Mouse (Mus musculus) forebrain, embryonic 13.5 days (tissue): ENCODE data around the gene Avil. TPM values are rescaled to one million over a fixed set of nuclear protein-coding genes. Genes with fewer than 3 reads are reported as not detected.

ENCODE experiments used
- ATAC-seq: fragments of 200-750 bp; cut with Nextera tagmentation; 2 replicates; pipeline ENCODE4 v1.8.0; 2017
- H3K27ac ChIP-seq: fragments of 300-500 bp; sonication (generic); 2 replicates; pipeline ENCODE4 v1.5.1; 2015; ENCODE audit warnings: inconsistent platforms, mild to moderate bottlenecking, moderate library complexity
- H3K27me3 ChIP-seq: fragments of 300-500 bp; sonication (generic); 2 replicates; pipeline ENCODE4 v1.6.1; 2015; ENCODE audit warnings: mild to moderate bottlenecking, inconsistent platforms
- H3K36me3 ChIP-seq: fragments of 300-500 bp; sonication (generic); 2 replicates; pipeline ENCODE4 v1.6.1; 2015; ENCODE audit warnings: mild to moderate bottlenecking, inconsistent platforms; ENCODE audit not compliant: poor library complexity, severe bottlenecking
- H3K4me1 ChIP-seq: fragments of 300-500 bp; sonication (generic); 2 replicates; pipeline ENCODE4 v1.6.1; 2015; ENCODE audit warnings: inconsistent platforms
- H3K4me2 ChIP-seq: fragments of 300-500 bp; sonication (generic); 2 replicates; pipeline ENCODE4 v1.6.1; 2015; ENCODE audit warnings: inconsistent platforms, mild to moderate bottlenecking, moderate library complexity
- H3K4me3 ChIP-seq: fragments of 300-500 bp; sonication (generic); 2 replicates; pipeline ENCODE4 v1.5.1; 2015; ENCODE audit warnings: mild to moderate bottlenecking, inconsistent platforms
- H3K9ac ChIP-seq: fragments of 300-500 bp; sonication (generic); 2 replicates; pipeline ENCODE4 v1.6.1; 2015; ENCODE audit warnings: mild to moderate bottlenecking, inconsistent platforms
- H3K9me3 ChIP-seq: fragments of 300-500 bp; sonication (generic); replicated peaks from 2 replicates; pipeline ENCODE4 v1.6.1; 2016; ENCODE audit warnings: inconsistent platforms
- WGBS: fragments of 180-500 bp; shearing (Covaris S2); methylation state at CpG from one replicate; pipeline ENCODE4 v1.1.7; 2015; 5-methylcytosine and 5-hydroxymethylcytosine counted together
- microRNA counts: library from miRNA; unstranded; fragments of <30 nt; microRNA quantifications from one replicate; lab custom pipeline; 2016
- microRNA-seq: library from miRNA; unstranded; fragments of <30 nt; microRNA quantifications from one replicate; pipeline ENCODE4, GENCODE M21; 2016
- polyA plus RNA-seq: library from polyadenylated mRNA; unstranded; fragments of >200 nt; fragmentation: Nextera tagmentation; extraction: Ambion mirVana; gene quantifications from 2 replicates; pipeline ENCODE4 v1.2.1, GENCODE M21; 2015

Avil gene
- polyA plus RNA-seq, 1 experiment from 2014 or later = 0.19 TPM

DNA sequence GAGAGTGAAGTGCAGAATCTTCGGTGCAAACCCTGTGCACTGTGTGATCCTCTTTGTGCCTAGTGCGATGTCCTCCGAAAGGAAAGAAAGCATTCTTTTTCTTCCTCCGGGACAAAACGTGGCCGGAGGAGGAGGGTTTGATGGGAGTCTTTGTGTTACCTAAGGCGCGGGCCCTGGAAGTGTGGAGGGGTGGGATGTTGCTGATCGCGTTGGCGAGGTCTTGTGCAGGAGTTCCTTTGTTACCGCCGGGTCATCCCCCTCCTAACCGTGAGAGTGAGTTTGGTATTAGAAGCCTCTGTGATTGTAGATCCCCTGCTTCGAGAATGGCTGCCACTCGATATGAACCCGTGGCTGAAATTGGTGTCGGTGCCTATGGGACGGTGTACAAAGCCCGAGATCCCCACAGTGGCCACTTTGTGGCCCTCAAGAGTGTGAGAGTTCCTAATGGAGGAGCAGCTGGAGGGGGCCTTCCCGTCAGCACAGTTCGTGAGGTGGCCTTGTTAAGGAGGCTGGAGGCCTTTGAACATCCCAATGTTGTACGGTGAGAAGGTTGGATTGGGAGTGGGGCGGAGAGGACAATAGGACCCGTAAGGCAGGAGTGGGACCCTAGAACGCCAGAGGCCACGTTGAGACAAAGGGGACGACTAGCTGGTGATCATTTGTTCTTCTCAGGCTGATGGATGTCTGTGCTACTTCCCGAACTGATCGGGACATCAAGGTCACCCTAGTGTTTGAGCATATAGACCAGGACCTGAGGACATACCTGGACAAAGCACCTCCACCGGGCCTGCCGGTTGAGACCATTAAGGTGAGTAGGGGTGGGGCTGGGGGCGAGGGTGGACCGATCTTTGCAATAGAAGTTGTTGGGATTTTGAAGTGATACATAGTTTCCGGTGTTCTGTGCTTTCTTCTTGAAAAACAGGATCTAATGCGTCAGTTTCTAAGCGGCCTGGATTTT is 63.7 kb downstream of the Avil start:
- peaks cover 42% of the 10 kb centered on the region for H3K36me3 ChIP-seq
- 12% methylated on average over 37 of the region's 37 CpGs for WGBS
- no peak for ATAC-seq
- H3K27me3 ChIP-seq = no peaks in the 10 kb centered on the region
- H3K4me2 ChIP-seq = peak overlapping the region; percentile 92
- peak overlapping the region; percentile 99 for H3K9ac ChIP-seq
- H3K27ac ChIP-seq = peak overlapping the region; percentile 90
- no peaks in the 10 kb centered on the region for H3K9me3 ChIP-seq
- H3K4me3 ChIP-seq = peak overlapping the region; percentile 95
- H3K4me1 ChIP-seq = peaks cover 56% of the 10 kb centered on the region

DNA sequence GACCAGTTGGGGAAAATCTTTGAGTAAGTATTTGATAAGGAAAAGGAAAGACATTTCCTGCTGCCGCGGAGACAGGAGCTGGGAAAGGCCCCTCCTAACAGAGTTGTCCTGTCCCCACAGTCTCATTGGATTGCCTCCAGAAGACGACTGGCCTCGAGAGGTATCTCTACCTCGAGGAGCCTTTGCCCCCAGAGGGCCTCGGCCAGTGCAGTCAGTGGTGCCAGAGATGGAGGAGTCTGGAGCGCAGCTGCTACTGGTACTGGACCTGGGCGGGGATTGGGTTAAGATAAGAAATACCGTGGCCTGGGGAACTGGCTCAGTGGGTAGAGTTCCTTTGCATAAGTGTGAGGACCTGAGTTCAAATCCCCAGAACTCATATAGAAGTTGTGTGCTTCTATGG is 65.5 kb downstream of the Avil start:
- H3K9me3 ChIP-seq = no peaks in the 10 kb centered on the region
- H3K4me3 ChIP-seq = no peak overlapping the region
- no peak for ATAC-seq
- no peaks in the 10 kb centered on the region for H3K27me3 ChIP-seq
- H3K36me3 ChIP-seq = peaks cover 42% of the 10 kb centered on the region
- H3K27ac ChIP-seq = no peak overlapping the region
- no peak overlapping the region for H3K4me2 ChIP-seq
- H3K9ac ChIP-seq = no peak overlapping the region
- H3K4me1 ChIP-seq = peaks cover 57% of the 10 kb centered on the region
- 92% methylated on average over 9 of the region's 9 CpGs for WGBS

DNA sequence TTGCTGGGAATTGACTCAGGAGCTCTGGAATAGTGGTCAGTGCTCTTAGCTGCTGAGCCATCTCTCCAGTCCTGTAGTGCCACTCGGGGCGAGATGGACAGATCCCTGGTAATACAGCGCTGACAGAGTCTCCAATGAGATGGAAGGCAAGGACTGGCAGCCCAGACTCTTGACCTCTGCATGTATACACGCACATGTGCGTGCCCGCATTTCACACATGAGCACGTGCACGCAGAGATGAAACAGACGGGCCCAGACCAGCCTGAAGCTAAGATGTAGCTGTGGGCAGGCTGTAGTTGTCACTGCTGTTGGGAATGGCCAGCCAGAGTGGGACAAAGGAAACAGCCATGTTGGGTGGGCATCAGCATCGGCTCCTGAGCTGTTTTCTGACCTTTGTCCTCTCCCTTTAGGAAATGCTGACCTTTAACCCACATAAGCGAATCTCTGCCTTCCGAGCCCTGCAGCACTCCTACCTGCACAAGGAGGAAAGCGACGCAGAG is 66.1 kb downstream of the Avil start:
- WGBS = 92% methylated on average over 14 of the region's 14 CpGs
- no peak for ATAC-seq
- H3K4me1 ChIP-seq = peaks cover 58% of the 10 kb centered on the region
- H3K27ac ChIP-seq = 0 out of 2 replicates have a peak overlapping the region, but pooled peaks have one; percentile 19
- no peak overlapping the region for H3K9ac ChIP-seq
- H3K4me3 ChIP-seq = no peak overlapping the region; the same call in 1 of the 2 replicates
- H3K36me3 ChIP-seq = peaks cover 42% of the 10 kb centered on the region
- no peaks in the 10 kb centered on the region for H3K9me3 ChIP-seq
- H3K4me2 ChIP-seq = no peak overlapping the region
- H3K27me3 ChIP-seq = no peaks in the 10 kb centered on the region

DNA sequence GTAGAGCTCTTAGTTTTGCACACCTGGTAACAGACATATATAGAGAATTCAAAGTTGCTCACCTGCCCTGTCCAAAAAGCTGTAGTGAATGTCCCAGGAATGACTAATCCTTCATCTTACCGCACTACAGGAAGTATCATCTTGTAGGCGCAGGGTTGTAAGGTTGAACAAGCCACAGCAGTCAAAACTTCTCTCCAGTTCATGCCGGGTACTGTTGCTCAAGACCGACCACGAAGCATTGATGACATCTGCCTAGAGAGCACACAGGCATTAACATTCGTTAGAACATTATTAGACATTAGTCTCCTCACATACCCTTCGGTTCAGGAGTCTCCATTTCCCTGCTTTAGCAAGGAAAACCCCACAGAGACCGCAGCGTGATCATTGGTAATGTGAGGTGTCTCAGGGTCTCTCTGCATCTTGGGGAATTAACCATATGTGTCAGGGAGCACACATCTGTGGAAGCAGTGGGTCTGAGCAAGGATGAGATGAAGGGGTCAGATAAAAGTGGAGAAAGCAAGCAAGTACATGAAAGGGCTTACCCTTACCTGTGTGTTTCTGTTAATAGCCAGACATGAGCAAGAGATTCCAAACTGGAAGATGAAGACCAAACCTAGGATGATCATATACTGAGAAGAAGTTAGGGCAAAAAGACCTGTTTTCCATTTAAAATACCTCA is 68.0 kb downstream of the Avil start:
- H3K27ac ChIP-seq = no peak overlapping the region
- 83% methylated on average over 9 of the region's 9 CpGs for WGBS

DNA sequence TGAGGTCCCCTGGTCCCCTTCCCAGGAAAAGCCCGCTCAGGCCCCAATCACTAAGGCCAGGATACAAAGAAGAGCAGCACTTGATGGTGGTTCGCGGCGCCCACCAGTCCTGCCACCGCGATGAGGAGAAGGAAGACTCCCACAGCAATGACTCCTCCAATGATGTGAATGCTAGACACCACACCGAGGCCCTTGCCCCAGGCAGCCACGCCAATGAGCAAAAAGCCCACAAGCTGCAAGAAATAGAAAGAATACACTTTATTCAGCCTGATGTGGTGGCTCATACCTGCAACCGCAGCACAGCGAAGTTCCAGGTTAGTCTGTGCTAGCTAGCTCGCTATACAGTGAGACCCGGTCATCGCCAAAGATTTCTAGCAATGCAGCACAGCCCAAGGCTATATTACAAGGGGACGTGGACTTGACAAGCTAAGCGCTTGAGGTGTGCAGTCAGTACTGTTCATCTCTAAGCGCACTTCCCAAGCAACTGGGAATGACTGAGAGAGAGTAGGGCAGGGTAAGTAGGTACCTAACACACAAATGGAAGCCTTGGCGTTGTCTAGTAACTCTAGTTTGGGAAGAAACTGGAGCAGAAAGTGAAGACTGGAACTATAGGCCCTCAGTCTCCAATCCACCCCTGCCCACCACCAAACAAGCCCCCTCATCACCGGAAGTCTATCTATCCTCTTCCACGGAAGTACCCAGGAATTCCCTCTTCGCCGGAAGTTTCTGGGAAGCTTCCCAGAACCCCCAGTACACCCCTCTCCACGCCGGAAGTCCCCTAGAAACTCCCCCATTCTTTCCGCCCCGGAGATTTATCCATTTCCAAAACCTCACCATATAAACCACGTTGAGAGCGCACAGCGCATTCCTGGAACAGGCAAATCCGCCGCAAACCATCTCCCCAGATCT is 69.0 kb downstream of the Avil start:
- no peaks in the 10 kb centered on the region for H3K27me3 ChIP-seq
- peak; percentile 76 for ATAC-seq
- H3K9me3 ChIP-seq = no peaks in the 10 kb centered on the region
- peak overlapping the region; percentile 58 for H3K4me3 ChIP-seq
- peak overlapping the region; percentile 78 for H3K9ac ChIP-seq
- peaks cover 48% of the 10 kb centered on the region for H3K4me1 ChIP-seq
- 9% methylated on average over 30 of the region's 30 CpGs for WGBS
- H3K4me2 ChIP-seq = peak overlapping the region; percentile 97
- peaks cover 42% of the 10 kb centered on the region for H3K36me3 ChIP-seq
- peak overlapping the region; percentile 95 for H3K27ac ChIP-seq

More for the DNA sequence above, 68.0 kb downstream of the Avil start:
- Histone ChIP-seq H3K9ac (peak overlapping the region; percentile 78), H3K4me3 (peak overlapping the region; percentile 58), H3K27me3 (no peaks in the 10 kb centered on the region), H3K36me3 (peaks cover 42% of the 10 kb centered on the region), H3K9me3 (no peaks in the 10 kb centered on the region), H3K4me1 (peaks cover 49% of the 10 kb centered on the region), H3K4me2 (peak overlapping the region; percentile 97)
- no peak for ATAC-seq

MicroRNA genes within 50 kb of the gene (microRNA counts, 519-probe panel; counts per million panel counts)
- microRNA mmu-miR-26a (lab: Ali Mortazavi, UCI) (2,614 counts per million, percentile 62 among the panel's probes with 10 or more counts), microRNA mmu-miR-546 (lab: Ali Mortazavi, UCI) (177 counts per million, percentile 53 among the panel's probes with 10 or more counts)

Small RNA genes within 50 kb of the gene (microRNA-seq; reads per million reads assigned to microRNA genes)
- 44.3 reads per million, percentile 41 among the genes with 10 or more reads in this experiment for gene Mir26a-2
- gene Mir546 = not detected

Other genes starting within 250 kb of the Avil start
- 9.0 and 9.9 TPM in 2 replicates for gene Atp23, start 99.4 kb upstream of the Avil start, polyA plus RNA-seq
- 27.8 and 30.9 TPM in 2 replicates for gene Ctdsp2, start 22.0 kb upstream of the Avil start, polyA plus RNA-seq
- gene Tsfm, start 30.1 kb downstream of the Avil start, polyA plus RNA-seq = 74.7 and 78.4 TPM in 2 replicates
- 29.3 and 30.0 TPM in 2 replicates for gene Mettl1, start 40.7 kb downstream of the Avil start, polyA plus RNA-seq
- gene Eef1akmt3, start 40.8 kb downstream of the Avil start, polyA plus RNA-seq = 0.08 and 0.14 TPM in 2 replicates
- 0.06 TPM in 1 of 2 replicates, not detected in the other for gene Cyp27b1, start 47.5 kb downstream of the Avil start, polyA plus RNA-seq
- 4.0 and 4.5 TPM in 2 replicates for gene March9, start 59.5 kb downstream of the Avil start, polyA plus RNA-seq
- 2,414 and 2,431 TPM in 2 replicates for gene Cdk4, start 62.8 kb downstream of the Avil start, polyA plus RNA-seq
- gene Tspan31, start 69.6 kb downstream of the Avil start, polyA plus RNA-seq = 133 and 141 TPM in 2 replicates
- gene Agap2, start 74.6 kb downstream of the Avil start, polyA plus RNA-seq = 1.5 and 1.7 TPM in 2 replicates
- gene Os9, start 120.4 kb downstream of the Avil start, polyA plus RNA-seq = 94.8 and 101 TPM in 2 replicates
- gene B4galnt1, start 164.5 kb downstream of the Avil start, polyA plus RNA-seq = 15.7 and 16.7 TPM in 2 replicates
- 0.93 and 1.1 TPM in 2 replicates for gene Slc26a10, start 179.9 kb downstream of the Avil start, polyA plus RNA-seq
- gene Arhgef25, start 189.4 kb downstream of the Avil start, polyA plus RNA-seq = 24.3 and 25.8 TPM in 2 replicates
- gene Dtx3, start 195.0 kb downstream of the Avil start, polyA plus RNA-seq = 150 and 155 TPM in 2 replicates
- 18.8 and 19.5 TPM in 2 replicates for gene Pip4k2c, start 210.9 kb downstream of the Avil start, polyA plus RNA-seq